Mouse (Mus musculus) heart, embryonic 11.5 days (tissue): ENCODE measurements around the gene Clptm1. TPM values are rescaled to one million over a fixed set of nuclear protein-coding genes. Genes with fewer than 3 reads are reported as not detected.

Source experiments
- ATAC-seq: fragments of 200-750 bp; cut with Nextera tagmentation; replicated peaks from 2 replicates; pipeline ENCODE4 v1.8.0; 2017; ENCODE audit warnings: moderate library complexity; ENCODE audit not compliant: insufficient number of reproducible peaks, low FRiP score, low TSS enrichment
- H3K27ac ChIP-seq: fragments of 300-500 bp; sonication (generic); 2 replicates; pipeline ENCODE4 v1.5.1; 2014; ENCODE audit warnings: mild to moderate bottlenecking, low read depth, low read length
- H3K27me3 ChIP-seq: fragments of 300-500 bp; sonication (generic); 2 replicates; pipeline ENCODE4 v1.6.1; 2014; ENCODE audit warnings: mild to moderate bottlenecking, low read length, mixed read lengths; ENCODE audit not compliant: control insufficient read depth, insufficient read depth
- H3K36me3 ChIP-seq: fragments of 300-500 bp; sonication (generic); 2 replicates; pipeline ENCODE4 v1.6.1; 2014; ENCODE audit warnings: mild to moderate bottlenecking, low read length, moderate library complexity, mixed read lengths; ENCODE audit not compliant: control insufficient read depth, insufficient read depth
- H3K4me1 ChIP-seq: fragments of 300-500 bp; sonication (generic); 2 replicates; pipeline ENCODE4 v1.6.1; 2014; ENCODE audit warnings: low read length; ENCODE audit not compliant: control insufficient read depth, insufficient read depth
- H3K4me2 ChIP-seq: fragments of 300-500 bp; sonication (generic); 2 replicates; pipeline ENCODE4 v1.6.1; 2014; ENCODE audit warnings: mild to moderate bottlenecking, moderate library complexity
- H3K4me3 ChIP-seq: fragments of 300-500 bp; sonication (generic); 2 replicates; pipeline ENCODE4 v1.5.1; 2014; ENCODE audit warnings: low read depth, low read length
- H3K9ac ChIP-seq: fragments of 300-500 bp; sonication (generic); 2 replicates; pipeline ENCODE4 v1.6.1; 2014; ENCODE audit warnings: mild to moderate bottlenecking, low read depth, low read length, moderate library complexity
- H3K9me3 ChIP-seq: fragments of 300-500 bp; sonication (generic); replicated peaks from 2 replicates; pipeline ENCODE4 v1.6.1; 2016; ENCODE audit warnings: low read length; ENCODE audit not compliant: control insufficient read depth
- WGBS: fragments of 180-500 bp; shearing (Covaris S2); extraction: QIAGEN DNeasy Blood & Tissue Kit; methylation state at CpG from one replicate; pipeline ENCODE4 v1.1.7; 2014; ENCODE audit not compliant: insufficient replicate concordance; 5-methylcytosine and 5-hydroxymethylcytosine counted together
- polyA plus RNA-seq: library from polyadenylated mRNA; unstranded; fragments of >200 nt; fragmentation: Nextera tagmentation; extraction: Ambion mirVana; gene quantifications from 2 replicates; pipeline ENCODE4 v1.2.1, GENCODE M21; 2014

Clptm1 gene
- polyA plus RNA-seq = 86.8 and 89.4 TPM in 2 replicates

- 0 out of 2 replicates have a peak, but pooled peaks cover 2% of the 10 kb centered on the region for H3K36me3 ChIP-seq
- WGBS = under 1% methylated on average over 63 of the region's 63 CpGs
- H3K4me1 ChIP-seq = peaks cover 21% of the 10 kb centered on the region
- H3K4me2 ChIP-seq = peak within 1 kb of the TSS; percentile 80
- H3K9ac ChIP-seq = peak within 1 kb of the TSS; percentile 99
- no peaks in the 10 kb centered on the region for H3K27me3 ChIP-seq
- peak within 1 kb of the TSS; percentile 100 for H3K4me3 ChIP-seq
- peak; percentile 86 for ATAC-seq
- no peaks in the 10 kb centered on the region for H3K9me3 ChIP-seq
- H3K27ac ChIP-seq = peak within 1 kb of the TSS; percentile 95
Observed at GRCm38 (mm10) chr7:19664955-19665841, at the start of gene Clptm1. Gene Clptm1, minus strand, starts transcription at chr7:19665033.

DNA sequence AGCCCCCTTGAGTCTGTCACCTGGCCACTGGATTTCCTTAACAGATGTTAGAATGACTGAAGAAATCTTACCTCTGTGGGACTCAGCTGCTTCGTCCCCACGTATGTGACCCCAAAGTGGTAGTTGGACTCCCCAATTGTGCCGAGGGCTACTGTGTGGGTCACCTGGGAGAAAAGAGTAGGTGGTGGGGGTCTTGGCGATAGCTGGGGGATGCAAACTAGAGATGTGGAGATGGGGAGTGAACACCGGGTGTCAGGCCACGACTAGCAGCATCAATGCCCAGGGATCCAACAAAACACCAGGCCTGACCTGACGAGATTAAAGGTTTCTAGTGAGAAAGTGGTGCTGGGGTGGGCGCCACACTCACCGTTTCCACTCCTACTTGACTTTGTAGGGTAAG is 48.8 kb upstream of the Clptm1 start:
- Histone ChIP-seq H3K4me2 (no peak overlapping the region), H3K36me3 (peaks cover 23% of the 10 kb centered on the region)
- WGBS = 82% methylated on average over 9 of the region's 9 CpGs

GRCm38 (mm10) chr7:19713196-19713595 is 48.4 kb upstream of the Clptm1 start:
- Histone ChIP-seq H3K9ac (no peak overlapping the region), H3K4me1 (peaks cover 13% of the 10 kb centered on the region), H3K36me3 (peaks cover 23% of the 10 kb centered on the region), H3K4me2 (no peak overlapping the region), H3K4me3 (no peak overlapping the region), H3K9me3 (no peaks in the 10 kb centered on the region), H3K27me3 (no peaks in the 10 kb centered on the region), H3K27ac (no peak overlapping the region)
- ATAC-seq = no peak
- WGBS = 50% methylated on average over 4 of the region's 4 CpGs

More for the DNA sequence above, 48.8 kb upstream of the Clptm1 start:
- ATAC-seq = no peak
- H3K4me3 ChIP-seq = no peak overlapping the region
- H3K9me3 ChIP-seq = no peaks in the 10 kb centered on the region
- no peaks in the 10 kb centered on the region for H3K27me3 ChIP-seq
- H3K27ac ChIP-seq = no peak overlapping the region
- H3K9ac ChIP-seq = no peak overlapping the region
- peaks cover 13% of the 10 kb centered on the region for H3K4me1 ChIP-seq

DNA sequence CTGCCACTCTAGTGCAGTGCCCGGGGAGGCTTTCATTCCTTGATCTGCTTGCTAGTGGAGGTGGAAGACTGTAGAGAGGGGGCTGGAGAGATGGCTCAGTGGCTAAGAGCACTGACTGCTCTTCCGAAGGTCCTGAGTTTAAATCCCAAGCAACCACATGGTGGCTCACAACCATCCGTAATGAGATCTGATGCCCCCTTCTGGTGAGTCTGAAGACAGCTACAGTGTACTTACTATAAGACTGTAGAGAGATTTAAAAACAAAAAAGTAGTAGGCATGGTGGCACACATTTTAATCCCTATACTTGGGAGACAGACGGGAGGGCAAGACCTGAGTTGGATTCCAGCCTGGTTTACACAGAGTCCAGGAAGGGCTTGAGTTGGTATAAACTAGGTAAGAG is 47.6 kb upstream of the Clptm1 start:
- Histone ChIP-seq H3K4me1 (peaks cover 13% of the 10 kb centered on the region), H3K27ac (no peak overlapping the region), H3K36me3 (peaks cover 23% of the 10 kb centered on the region), H3K4me2 (no peak overlapping the region), H3K27me3 (no peaks in the 10 kb centered on the region), H3K9ac (no peak overlapping the region), H3K9me3 (no peaks in the 10 kb centered on the region), H3K4me3 (no peak overlapping the region)
- ATAC-seq = no peak
- 84% methylated on average over 4 of the region's 4 CpGs for WGBS

- Histone ChIP-seq H3K27ac (no peak overlapping the region), H3K9me3 (no peaks in the 10 kb centered on the region), H3K4me1 (peaks cover 7% of the 10 kb centered on the region), H3K36me3 (peaks cover 26% of the 10 kb centered on the region), H3K9ac (no peak overlapping the region), H3K4me2 (no peak overlapping the region), H3K27me3 (no peaks in the 10 kb centered on the region), H3K4me3 (no peak overlapping the region)
- 88% methylated on average over 10 of the region's 10 CpGs for WGBS
- no peak for ATAC-seq
Observed at GRCm38 (mm10) chr7:19710650-19711049, 45.8 kb upstream of the Clptm1 start.

DNA sequence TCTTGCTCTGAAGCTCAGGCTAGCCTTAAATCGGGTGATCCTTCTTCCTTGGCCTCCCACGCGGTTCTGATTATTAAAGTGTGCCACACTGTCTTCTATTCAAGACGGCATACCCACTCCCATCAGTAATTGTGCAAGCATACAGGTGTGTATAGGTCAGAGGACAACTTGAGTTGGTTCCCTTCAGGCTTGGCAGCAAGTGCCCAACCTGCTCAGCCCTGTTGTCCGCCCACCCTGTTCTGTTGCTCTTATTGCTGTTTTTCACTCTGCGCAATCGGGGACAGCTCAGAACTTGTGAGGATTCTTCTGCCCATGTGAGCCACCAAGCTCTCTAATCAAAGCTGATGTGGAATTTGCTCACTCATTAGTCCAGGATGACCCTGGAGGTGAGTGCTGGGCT is 40.4 kb upstream of the Clptm1 start:
- Histone ChIP-seq H3K9ac (no peak overlapping the region), H3K9me3 (no peaks in the 10 kb centered on the region), H3K27me3 (no peaks in the 10 kb centered on the region), H3K27ac (no peak overlapping the region), H3K4me1 (peaks cover 13% of the 10 kb centered on the region), H3K4me2 (no peak overlapping the region), H3K36me3 (peaks cover 14% of the 10 kb centered on the region; the same call in 1 of the 2 replicates), H3K4me3 (no peak overlapping the region)
- 90% methylated on average over 7 of the region's 7 CpGs for WGBS
- ATAC-seq = no peak

GRCm38 (mm10) chr7:19704475-19704874 is 39.6 kb upstream of the Clptm1 start:
- no peaks in the 10 kb centered on the region for H3K27me3 ChIP-seq
- H3K4me1 ChIP-seq = peaks cover 14% of the 10 kb centered on the region
- H3K4me3 ChIP-seq = no peak overlapping the region
- no peak overlapping the region for H3K27ac ChIP-seq
- no peak overlapping the region for H3K9ac ChIP-seq
- H3K4me2 ChIP-seq = no peak overlapping the region
- H3K9me3 ChIP-seq = no peaks in the 10 kb centered on the region
- H3K36me3 ChIP-seq = peaks cover 14% of the 10 kb centered on the region; the same call in 1 of the 2 replicates
- no peak for ATAC-seq
- 90% methylated on average over 4 of the region's 4 CpGs for WGBS

DNA sequence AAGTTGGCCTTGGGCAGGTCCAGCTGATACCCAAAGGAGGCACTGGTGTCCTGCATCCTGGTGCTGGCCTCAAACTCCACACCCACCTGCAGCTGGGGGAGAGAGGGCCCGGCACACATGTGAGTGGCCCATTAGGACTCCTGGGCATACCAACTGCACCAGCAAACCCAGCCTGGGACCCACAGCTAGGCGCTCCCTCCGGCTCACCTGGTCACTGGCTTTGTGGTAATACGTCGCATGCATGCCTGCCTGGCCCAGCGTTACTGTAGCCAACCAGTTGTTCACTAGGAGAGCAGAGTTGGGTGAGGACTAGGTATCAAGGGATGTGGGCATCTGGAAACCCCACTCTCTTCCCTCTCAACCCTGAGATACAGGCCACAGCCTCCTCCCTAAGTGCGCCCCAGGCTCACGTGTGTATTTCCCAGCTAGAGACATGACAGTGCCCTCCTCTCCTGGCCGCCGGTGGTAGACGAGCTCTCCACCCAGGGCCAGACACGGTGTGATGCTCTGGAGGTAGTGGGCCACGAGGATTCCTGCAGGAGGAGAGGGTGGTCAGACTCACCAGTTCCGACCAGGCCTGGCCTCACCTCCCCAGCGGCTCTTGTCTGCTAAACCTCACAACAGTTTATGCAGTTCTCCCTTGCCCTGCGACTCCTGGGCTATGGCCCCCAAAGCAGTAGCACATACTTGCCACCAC is 38.2 kb upstream of the Clptm1 start:
- no peaks in the 10 kb centered on the region for H3K27me3 ChIP-seq
- H3K4me2 ChIP-seq = no peak overlapping the region
- H3K4me1 ChIP-seq = peaks cover 19% of the 10 kb centered on the region
- 92% methylated on average over 16 of the region's 16 CpGs for WGBS
- ATAC-seq = no peak
- no peak overlapping the region for H3K4me3 ChIP-seq
- peaks cover 10% of the 10 kb centered on the region; the same call in 1 of the 2 replicates for H3K36me3 ChIP-seq
- H3K9ac ChIP-seq = no peak overlapping the region
- no peak overlapping the region for H3K27ac ChIP-seq
- H3K9me3 ChIP-seq = no peaks in the 10 kb centered on the region
